Mouse (Mus musculus) bone marrow macrophage, adult 2 months (primary cell): ENCODE data around the gene Slc4a1.

Experiments used
- CTCF ChIP-seq: IDR thresholded peaks from 2 replicates; pipeline ENCODE4 v1.5.1; 2012; ENCODE audit warnings: low read depth, mild to moderate bottlenecking, low read length, moderate library complexity
- POLR2A ChIP-seq: IDR thresholded peaks from 2 replicates; pipeline ENCODE4 v1.6.1; 2012; ENCODE audit warnings: mild to moderate bottlenecking, low read depth, low read length, borderline replicate concordance

- TF ChIP-seq CTCF (no peak), POLR2A (no peak)
Observed at GRCm38 (mm10) chr11:102367504-102368280, 1.7 kb upstream of the Slc4a1 start.
